Mouse (Mus musculus): ENCODE data around the gene Lrp10. TPM values are rescaled to one million over a fixed set of nuclear protein-coding genes. Genes with fewer than 3 reads are reported as not detected.

The Lrp10 gene
- total RNA-seq (2017) = 28.8 and 46.5 TPM in 2 replicates

DNA sequence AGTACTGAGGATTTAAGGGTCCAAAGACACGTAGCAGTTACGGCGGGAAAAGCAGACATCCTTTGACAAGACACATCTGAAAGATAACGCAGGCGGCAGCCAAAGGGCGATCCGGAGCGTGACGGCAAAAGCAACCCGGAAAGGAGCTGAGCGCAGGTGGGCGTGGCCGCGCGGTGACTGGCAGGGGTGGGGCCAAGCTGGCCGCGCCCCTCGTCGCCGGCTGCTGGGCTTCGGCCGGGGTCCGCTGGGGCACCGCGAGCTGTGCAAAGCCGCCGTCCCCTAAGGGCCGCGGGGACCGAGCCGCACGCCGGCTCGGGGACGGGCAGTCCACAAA is at the start of gene Lrp10:
Lrp10 (plus strand) TSS at position 179 of the 334 bp plus-strand sequence.
- ATAC-seq (replicated peaks; ENCODE audit: low read depth, poor library complexity, severe bottlenecking) = peak; percentile 83

- no peak for ATAC-seq (replicated peaks; ENCODE audit: low read depth, poor library complexity, severe bottlenecking)
Observed at GRCm38 (mm10) chr14:54415241-54416020, 48.5 kb upstream of the Lrp10 start.

- ATAC-seq (replicated peaks; ENCODE audit: low read depth, poor library complexity, severe bottlenecking) = no peak
Observed at GRCm38 (mm10) chr14:54416229-54416775, 47.6 kb upstream of the Lrp10 start.

GRCm38 (mm10) chr14:54416830-54417229 is 47.1 kb upstream of the Lrp10 start:
- no peak for ATAC-seq (replicated peaks; ENCODE audit: low read depth, poor library complexity, severe bottlenecking)

GRCm38 (mm10) chr14:54417623-54418081 is 46.3 kb upstream of the Lrp10 start, which contains the start of gene Slc7a7:
Gene Slc7a7 (minus strand): TSS chr14:54417780.
- ATAC-seq (replicated peaks; ENCODE audit: low read depth, poor library complexity, severe bottlenecking) = peak; percentile 45

DNA sequence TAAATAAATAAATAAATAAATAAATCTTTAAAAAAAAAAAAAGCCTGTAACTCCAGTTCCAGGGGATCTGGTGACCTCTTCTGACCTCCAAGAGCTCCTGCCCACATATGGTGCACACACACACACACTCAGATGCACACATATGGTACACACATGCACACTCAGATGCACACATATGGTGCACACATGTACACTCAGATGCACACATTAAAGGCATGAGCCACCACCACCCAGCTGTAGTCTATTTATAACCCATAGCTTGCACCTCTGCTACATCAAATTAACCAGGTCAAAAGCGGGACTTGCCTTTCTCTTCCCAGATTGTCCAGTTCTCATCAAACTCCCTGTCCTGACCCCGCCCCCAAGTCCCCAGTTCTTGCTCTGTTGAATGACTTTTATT is 42.9 kb upstream of the Lrp10 start:
- no peak for ATAC-seq (replicated peaks; ENCODE audit: low read depth, poor library complexity, severe bottlenecking)

- ATAC-seq (replicated peaks; ENCODE audit: low read depth, poor library complexity, severe bottlenecking) = no peak
Observed at GRCm38 (mm10) chr14:54423406-54423805, 40.5 kb upstream of the Lrp10 start.

DNA sequence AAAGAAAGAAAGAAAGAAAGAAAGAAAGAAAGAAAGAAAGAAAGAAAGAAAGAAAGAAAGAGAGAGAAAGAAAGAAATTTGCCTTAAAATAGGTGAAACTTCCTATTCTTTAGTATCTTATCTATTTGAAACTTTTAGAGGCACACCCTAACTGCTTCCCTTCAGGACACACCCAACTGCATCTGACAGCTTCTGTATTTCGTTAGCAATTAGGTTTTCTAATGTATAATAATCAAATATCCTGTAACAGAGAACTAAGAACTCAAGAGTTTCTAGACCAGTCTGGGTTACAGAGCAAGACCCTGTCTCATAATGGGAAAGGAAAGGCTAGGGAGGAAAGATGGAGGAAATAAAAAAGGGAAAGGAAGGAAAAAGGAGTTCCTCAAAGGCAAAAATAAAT is 39.3 kb upstream of the Lrp10 start:
- ATAC-seq (replicated peaks; ENCODE audit: low read depth, poor library complexity, severe bottlenecking) = no peak

- no peak for ATAC-seq (replicated peaks; ENCODE audit: low read depth, poor library complexity, severe bottlenecking)
Observed at GRCm38 (mm10) chr14:54425540-54425939, 38.4 kb upstream of the Lrp10 start.

- peak; percentile 64 for ATAC-seq (replicated peaks; ENCODE audit: low read depth, poor library complexity, severe bottlenecking)
Observed at GRCm38 (mm10) chr14:54426003-54426688, 37.8 kb upstream of the Lrp10 start.

- peak; percentile 81 for ATAC-seq (replicated peaks; ENCODE audit: low read depth, poor library complexity, severe bottlenecking)
Observed at GRCm38 (mm10) chr14:54426689-54427398, 37.1 kb upstream of the Lrp10 start, which contains the start of gene Mrpl52. Gene Mrpl52 (plus strand): TSS chr14:54426909.

DNA sequence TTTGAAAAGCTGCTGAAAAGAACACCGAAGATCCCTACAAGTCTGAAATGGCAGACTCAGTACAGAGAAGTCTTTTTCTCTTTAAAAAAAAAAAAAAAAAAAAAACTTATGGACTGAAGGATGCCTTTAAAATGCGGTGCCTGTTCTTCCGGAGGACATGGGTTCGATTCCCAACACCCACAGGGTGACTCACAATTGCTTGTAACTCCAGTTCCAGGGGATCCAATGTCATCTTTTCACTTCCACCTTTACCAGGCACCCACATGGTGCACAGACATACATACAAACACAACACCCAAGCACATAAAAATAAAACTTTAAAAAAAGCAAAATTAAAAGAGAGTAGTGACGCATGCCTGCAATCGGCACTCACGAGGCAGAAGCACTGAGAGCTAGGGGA is 36.2 kb upstream of the Lrp10 start:
- ATAC-seq (replicated peaks; ENCODE audit: low read depth, poor library complexity, severe bottlenecking) = no peak

- ATAC-seq (replicated peaks; ENCODE audit: low read depth, poor library complexity, severe bottlenecking) = no peak
Observed at GRCm38 (mm10) chr14:54428421-54428820, 35.5 kb upstream of the Lrp10 start.

- ATAC-seq (replicated peaks; ENCODE audit: low read depth, poor library complexity, severe bottlenecking) = no peak
Observed at GRCm38 (mm10) chr14:54429332-54430093, 34.4 kb upstream of the Lrp10 start.

DNA sequence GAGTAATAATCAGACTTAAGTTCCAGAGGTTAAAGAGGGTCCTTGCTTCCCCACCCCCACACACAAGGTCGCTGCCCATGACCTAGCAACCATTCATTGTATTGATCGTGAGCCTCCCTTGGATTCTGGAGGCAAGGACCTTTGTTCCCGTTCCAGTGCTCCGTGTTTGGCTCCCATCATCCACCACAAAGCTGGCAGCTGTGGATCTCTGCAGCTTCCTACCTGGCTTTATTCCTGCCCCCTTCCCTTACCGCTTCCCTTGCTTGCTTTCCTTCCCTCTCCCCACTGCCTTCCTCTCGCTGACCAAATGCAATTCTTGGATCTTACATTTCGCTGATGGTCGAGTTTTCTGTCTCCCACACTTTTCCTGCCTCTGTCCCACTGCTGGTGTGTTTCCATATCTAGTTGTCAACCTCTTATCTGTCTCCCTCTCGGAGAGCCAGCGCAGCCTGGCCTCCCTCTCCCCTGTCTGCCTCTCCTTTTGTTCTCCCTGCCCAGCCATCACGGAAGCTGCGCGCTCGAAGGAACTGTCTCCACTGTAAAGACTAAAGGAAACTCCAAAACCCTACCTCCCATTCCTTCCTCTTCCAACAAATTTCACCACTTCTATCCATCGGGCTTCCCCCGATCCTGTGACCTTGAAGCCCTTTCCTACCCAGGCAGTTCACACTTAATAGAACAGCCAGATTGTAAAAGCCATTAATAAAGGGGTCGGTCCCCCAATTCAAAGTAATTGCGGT is 33.4 kb upstream of the Lrp10 start:
- ATAC-seq (replicated peaks; ENCODE audit: low read depth, poor library complexity, severe bottlenecking) = no peak

- ATAC-seq (replicated peaks; ENCODE audit: low read depth, poor library complexity, severe bottlenecking) = no peak
Observed at GRCm38 (mm10) chr14:54431334-54432077, 32.4 kb upstream of the Lrp10 start, which contains the start of gene Mmp14. Gene Mmp14 (plus strand): TSS chr14:54431612.

DNA sequence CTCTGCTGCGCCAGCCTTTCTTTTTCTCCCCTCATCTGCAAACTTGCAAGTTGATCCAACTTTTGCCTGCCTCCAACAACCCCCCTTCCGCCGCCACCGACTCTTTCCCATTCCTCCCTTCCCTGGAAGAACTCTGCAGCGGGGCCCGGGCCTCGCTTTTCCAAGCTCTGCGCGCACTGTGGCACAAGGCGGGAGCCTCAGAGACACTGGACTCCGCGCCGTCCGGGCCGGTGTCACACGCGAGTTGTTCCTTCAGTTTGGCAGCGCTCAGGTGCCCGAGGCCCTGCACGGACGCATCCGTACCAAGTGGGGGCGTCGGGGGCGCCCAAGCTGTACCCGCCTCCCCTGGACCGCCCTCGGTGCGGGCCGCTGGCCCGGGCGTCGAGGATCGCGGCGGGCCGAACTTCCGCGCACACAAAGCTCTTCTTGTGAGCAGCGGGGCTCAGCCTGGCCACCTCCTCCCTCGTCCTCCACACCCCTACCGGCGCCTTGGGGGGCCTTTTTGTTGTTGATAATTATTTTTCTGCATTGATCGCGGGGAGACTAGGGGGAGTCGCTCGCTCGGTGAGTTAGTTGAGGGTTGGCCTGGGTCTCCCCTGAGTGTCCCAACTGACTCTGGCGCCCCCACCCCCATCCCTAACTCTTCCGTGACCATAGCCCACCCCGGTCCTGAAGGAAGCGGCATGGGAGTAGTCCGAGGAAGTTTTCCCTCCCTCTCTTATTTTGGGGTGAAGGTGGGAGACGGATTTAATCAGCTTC is 31.7 kb upstream of the Lrp10 start:
- ATAC-seq (replicated peaks; ENCODE audit: low read depth, poor library complexity, severe bottlenecking) = peak; percentile 24; the same call in 1 of the 2 replicates

Data from common myeloid progenitor, adult 5-6 weeks (primary cell).